Mouse (Mus musculus) gonadal fat pad, adult 2 months (tissue): ENCODE data around the gene Ccdc88a. TPM values are rescaled to one million over a fixed set of nuclear protein-coding genes. Genes with fewer than 3 reads are reported as not detected.
"Not testable (repeated sequence)": the region's sequence is repeated elsewhere in the genome, so short reads cannot be mapped to it uniquely, and the experiment has no call there.

Experiments
- DNase-seq: peaks from one replicate; pipeline ENCODE4 v3.0.0-alpha.2; 2012; ENCODE audit warnings: low read depth
- polyA plus RNA-seq: library from polyadenylated mRNA; depleted of rRNA; stranded (reverse); fragments of >200 nt; gene quantifications from 2 replicates; pipeline ENCODE4 v1.2.3, GENCODE M21; 2012

Ccdc88a gene
- polyA plus RNA-seq, 1 experiment = 1.4 TPM

DNA sequence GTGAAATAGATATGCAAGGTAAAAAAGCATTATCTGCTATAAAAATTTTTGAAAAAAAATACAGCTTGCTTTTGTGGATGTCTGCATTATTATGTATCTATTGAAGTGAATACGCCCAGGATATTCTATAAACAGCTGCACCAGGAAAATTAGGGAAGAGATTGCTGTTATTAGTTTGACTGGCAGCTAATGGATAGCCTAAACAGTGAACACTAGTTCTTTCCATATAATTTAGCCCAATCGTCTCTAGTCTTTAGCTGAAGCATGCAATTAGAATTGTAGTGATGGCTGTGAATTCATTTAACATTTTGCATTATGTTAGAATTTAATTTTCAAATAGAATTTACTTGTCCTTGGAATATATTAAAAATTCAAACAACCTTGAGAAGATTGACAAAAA is 75.3 kb downstream of the Ccdc88a start:
- no peak for DNase-seq

DNA sequence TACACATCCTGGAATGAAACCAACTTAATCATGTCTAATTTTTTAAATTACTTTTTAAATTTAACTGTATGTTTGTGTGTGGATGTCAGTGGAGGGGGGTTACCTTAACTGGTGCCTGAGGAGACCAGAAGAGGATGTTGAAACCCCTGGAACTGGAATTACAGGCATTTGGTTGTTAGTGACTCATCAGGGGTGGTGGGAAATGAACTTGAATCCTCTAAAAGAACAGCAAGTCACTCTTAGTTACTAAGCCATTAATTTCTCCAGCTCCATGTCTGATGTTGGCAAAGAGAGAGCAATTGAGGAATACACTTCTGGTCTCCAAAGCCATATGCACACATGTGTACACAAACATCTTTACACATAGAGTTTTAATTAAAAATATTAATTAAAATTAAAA is 101.2 kb downstream of the Ccdc88a start:
- DNase-seq = no peak

GRCm38 (mm10) chr11:29493135-29493534 is 119.7 kb downstream of the Ccdc88a start:
- DNase-seq = no peak

GRCm38 (mm10) chr11:29496962-29497361 is 123.5 kb downstream of the Ccdc88a start:
- no peak for DNase-seq

DNA sequence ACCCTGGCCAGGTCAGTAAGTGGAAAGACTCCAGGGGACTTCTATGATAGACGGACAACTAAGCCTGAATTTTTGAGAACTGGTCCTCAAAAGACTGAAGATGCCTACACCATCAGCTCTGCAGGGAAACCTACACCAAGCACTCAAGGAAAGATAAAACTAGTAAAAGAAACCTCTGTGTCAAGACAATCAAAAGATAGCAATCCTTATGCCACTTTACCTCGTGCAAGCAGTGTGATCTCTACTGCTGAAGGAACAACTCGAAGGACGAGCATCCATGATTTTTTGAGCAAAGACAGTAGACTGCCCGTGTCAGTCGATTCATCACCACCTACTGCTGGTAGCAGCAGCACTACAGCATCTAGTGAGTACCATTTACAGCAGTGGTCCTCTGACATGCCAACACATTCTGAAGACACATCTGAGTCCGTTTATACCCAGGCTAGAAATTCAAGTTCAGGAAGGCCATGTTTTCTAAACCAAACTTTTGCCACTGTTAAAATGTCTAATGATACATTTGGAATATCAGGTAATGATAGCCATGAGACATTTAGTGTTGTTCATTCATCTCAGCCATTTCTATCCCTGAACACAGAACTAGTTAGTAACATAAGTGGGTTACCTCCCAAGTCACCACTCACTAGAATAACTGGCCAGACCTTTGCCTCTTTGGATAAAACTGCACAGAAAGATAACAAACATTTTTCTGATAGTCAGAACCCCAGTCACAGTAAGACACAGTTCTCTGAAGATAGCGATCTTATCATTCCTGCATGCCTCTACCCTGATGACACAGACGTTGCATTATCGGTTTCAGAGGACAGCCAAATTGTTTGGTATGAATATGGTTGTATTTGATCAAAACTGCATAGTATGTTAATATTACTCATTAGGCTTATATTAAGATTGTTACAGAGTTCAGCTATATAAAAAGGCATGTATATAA is 130.8 kb downstream of the Ccdc88a start:
- no peak for DNase-seq

GRCm38 (mm10) chr11:29504899-29505625 is 131.6 kb downstream of the Ccdc88a start:
- no peak for DNase-seq

DNA sequence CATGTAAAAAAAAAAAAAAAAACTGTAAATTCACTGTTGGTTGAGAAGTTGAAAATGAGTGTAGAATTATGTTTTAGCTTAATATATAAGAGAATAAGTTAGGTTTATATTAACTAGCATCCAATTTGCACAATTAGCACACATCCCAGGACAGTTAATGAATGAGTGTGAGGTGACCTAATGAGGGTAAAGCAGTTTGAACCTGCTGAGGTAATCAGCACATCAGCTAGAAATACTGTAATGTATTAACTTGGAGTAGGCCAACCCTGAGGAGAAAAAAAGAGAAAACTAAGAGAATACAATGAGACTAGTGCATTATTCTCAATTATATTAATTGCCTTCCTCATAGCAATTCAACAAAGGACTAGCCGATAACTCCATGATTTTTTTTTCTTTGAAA is 136.0 kb downstream of the Ccdc88a start:
- no peak for DNase-seq

DNA sequence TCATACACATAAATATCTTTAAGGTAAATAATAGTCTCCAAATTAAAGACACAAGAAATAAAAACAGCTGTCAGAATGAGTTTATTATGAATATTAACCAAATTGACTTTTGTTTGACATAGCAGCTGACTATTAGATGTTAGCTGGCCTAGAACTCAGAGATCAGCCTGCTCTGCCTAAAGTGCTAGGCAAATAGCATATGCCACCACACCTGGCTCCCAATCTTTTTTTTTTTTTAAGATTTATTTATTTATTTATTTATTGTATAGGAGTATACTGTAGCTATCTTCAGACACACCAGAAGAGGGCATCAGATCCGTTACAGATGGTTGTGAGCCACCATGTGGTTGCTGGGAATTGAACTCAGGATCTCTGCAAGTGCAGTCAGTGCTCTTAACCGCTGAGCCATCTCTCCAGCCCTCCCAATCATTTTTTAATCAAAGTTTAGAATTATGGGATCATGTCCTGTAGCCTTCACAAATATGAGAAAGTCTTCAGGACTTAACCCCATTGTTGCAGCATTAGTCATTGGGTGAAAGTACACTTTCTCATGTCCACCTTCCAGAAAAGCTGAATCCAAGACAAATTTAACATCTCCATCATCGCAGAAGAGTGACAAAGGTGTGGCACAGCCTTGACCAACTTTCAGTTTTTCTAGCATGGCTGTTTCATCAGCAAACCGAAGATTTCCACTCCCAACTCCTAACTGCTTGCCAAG is 139.5 kb downstream of the Ccdc88a start:
- DNase-seq = no peak

- DNase-seq = no peak
These were observed 140.8 kb downstream of the Ccdc88a start for GRCm38 (mm10) chr11:29514325-29514681.

DNA sequence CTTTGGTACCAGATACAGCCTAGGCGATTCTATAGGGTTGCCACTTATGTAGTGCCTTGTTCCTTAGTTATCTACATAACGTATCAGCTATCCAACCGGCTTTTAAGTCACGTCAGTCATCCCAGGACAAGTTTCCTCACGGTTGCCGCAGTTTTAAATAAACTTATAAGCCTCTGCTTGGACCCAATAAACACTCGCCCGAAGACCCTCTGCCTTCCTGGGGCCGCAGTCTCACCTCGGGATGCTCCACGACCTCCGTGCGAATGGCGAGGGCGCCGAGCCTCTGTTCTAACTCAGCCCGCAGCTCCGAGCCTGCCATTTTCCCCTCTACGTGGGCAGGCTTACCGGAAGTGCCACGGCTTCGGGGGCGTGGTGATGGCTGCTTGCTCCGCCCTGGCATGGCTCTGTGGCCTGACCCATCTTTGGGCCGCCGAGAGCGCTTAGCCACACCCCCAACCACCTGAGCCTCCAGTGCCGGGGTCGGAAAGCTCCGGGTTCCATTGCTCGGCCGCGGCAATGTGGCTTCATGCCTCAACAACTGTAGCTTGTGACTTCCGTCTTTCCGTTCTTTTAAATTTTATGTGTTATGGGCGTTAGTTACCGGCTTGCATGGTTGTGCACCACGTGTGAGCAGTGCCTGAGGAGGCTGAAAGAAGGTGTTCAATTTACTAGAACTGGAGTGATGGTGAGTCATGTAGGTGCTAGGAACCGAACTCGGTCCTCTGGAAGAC is 141.4 kb downstream of the Ccdc88a start, which contains the start of gene Prorsd1:
Gene Prorsd1, minus strand, starts transcription at position 352 of the 731 bp plus-strand sequence.
- DNase-seq = peak; percentile 55

DNA sequence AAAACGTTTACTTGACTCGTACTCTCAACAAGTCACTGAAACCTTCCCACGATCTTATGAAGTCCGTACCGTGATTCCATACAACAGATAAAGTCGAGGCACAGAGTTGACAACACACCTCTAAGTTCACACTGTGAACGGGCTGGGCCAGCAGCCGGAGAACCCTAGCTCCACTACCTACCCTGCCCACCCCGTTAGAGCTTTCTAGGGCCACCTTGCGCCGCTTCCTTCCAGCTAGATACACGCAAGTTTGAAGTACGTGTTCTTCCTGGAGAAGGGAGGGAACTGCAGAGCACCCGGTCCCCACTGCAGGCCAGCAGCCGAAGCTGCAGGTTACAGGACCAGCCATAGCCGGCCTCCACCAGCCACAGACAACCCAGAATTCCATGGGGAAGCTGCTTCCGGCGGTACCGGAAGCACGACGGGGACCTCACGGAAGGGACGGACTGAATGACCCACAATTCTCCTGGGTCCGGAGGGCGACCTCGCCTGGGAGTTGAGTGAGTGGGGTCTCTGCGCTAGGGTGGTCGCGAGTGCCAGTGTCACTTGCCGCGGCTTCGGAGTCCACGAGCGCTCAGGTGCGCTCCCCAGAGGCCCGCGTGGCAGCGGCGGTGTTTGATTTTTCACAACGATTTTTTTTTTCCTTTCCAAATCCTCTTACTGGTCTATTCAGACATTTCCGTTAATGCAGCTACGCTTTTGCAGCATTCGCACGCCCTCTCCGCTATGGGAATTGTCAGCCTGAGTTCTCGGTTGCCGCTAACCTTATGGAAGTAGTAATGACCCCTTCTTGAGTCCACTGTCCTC is 152.7 kb downstream of the Ccdc88a start, which contains the start of gene Mtif2:
Gene Mtif2, plus strand, starts transcription at position 421 of the 807 bp plus-strand sequence.
- DNase-seq = peak; percentile 26

GRCm38 (mm10) chr11:29538201-29538600 is 164.7 kb downstream of the Ccdc88a start:
- DNase-seq = no peak

GRCm38 (mm10) chr11:29544225-29544945 is 170.9 kb downstream of the Ccdc88a start:
- no peak for DNase-seq

- not testable (repeated sequence) for DNase-seq
These were observed 171.8 kb downstream of the Ccdc88a start for GRCm38 (mm10) chr11:29545150-29545752.

DNA sequence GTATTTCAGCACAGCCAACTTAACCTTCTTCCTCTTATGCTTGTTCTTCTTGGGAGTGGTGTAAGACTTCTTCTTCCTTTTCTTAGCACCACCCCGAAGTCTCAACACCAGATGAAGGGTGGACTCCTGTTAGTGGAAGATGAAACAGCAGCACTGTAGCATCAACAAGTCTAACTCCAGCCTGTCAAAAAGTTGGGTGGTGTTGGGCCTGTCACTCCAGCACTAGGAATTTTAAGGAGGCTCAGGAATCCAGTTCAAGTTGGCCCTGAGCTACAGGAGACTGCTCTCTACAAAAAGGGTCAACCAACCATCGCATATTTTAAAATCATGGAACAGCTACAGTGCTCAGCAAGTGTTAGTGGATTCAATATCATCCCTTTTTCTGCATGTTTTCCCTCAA is 172.8 kb downstream of the Ccdc88a start:
- not testable (repeated sequence) for DNase-seq

DNA sequence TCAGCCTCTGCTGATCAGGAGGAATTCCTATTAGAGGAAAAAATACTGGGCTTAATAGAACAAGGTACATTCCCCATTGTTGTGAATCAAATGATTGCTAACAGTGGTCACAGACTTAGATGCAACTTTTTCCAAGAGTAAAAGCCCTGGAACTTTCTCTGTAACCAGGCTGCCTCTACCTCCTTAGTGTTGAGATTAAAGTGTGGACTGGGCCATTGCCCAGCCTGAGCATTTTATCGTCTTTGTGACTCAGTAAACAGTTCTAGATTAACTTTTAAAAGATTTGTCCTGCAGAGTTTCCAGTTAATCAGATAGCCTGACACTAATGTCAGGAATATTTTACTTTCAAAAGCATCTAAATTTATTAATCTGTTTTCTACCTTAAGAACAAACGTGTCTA is 173.3 kb downstream of the Ccdc88a start:
- DNase-seq = no peak

GRCm38 (mm10) chr11:29547249-29547751 is 173.8 kb downstream of the Ccdc88a start:
- peak; percentile 51 for DNase-seq

DNA sequence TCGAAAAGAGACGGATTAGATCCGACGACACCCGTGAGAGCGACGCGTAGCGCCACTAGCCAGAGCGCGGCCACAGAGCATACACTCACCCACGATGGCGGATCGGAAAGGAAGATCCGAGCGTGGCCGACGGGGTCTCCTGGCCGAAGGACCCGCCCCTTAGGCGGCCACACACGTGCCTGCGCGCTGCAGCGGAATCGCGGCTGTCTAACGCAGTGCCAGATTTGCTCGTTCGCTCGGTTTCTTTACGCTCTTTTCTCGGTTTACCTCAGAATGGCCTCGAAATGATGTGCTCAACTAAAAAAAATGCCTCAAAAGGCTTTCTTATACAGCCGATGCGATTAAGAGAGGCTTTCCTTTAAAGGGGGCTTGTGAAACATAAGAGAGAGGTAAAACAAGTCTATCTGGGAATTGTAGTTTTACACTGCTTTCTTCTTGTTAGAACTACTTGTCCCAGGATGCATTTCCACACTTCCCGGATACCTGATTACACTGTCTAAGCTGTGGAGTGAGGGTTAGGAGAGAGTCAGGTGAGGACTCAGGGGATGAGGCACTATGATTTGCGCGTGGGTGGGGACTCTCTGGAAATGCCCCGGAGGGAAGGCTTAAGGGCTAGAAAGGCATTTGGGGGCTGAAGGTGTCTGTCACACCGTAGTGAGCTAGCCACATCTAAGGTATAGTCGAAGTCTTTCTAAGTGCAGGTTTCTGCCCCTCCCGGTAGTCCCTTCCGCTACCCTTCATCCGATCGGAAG is 174.5 kb downstream of the Ccdc88a start, which contains the start of the genes Clhc1 and Rps27a:
Gene Clhc1, plus strand, starts transcription at position 199 of the 752 bp plus-strand sequence.
Gene Rps27a, minus strand, starts transcription at position 358 of the 752 bp plus-strand sequence.
- DNase-seq = peak; percentile 90
